Mouse (Mus musculus) embryonic facial prominence, embryonic 14.5 days (tissue): Measurements from ENCODE around the gene Snta1. TPM values are rescaled to one million over a fixed set of nuclear protein-coding genes. Genes with fewer than 3 reads are reported as not detected.
A peak's percentile ranks its signal among the peaks of the same experiment; 100 is the strongest.

Source experiments
- ATAC-seq: fragments of 200-750 bp; cut with Nextera tagmentation; 2 replicates; pipeline ENCODE4 v1.8.0; 2017; ENCODE audit warnings: low read depth, moderate number of reproducible peaks, moderate TSS enrichment
- DNase-seq: peaks from one replicate; pipeline ENCODE4 v3.0.0-alpha.2; 2015; ENCODE audit warnings: low spot score
- H3K27ac ChIP-seq: fragments of 300-500 bp; sonication (generic); replicated peaks from 2 replicates; pipeline ENCODE4 v1.5.1; 2014; ENCODE audit warnings: low read depth, mild to moderate bottlenecking, low read length, moderate library complexity
- H3K27me3 ChIP-seq: fragments of 300-500 bp; sonication (generic); replicated peaks from 2 replicates; pipeline ENCODE4 v1.6.1; 2014; ENCODE audit warnings: low read length; ENCODE audit not compliant: control insufficient read depth, insufficient read depth
- H3K36me3 ChIP-seq: fragments of 300-500 bp; sonication (generic); 2 replicates; pipeline ENCODE4 v1.6.1; 2014; ENCODE audit warnings: low read length, mixed read lengths; ENCODE audit not compliant: control insufficient read depth, insufficient read depth
- H3K4me1 ChIP-seq: fragments of 300-500 bp; sonication (generic); 2 replicates; pipeline ENCODE4 v1.6.1; 2014; ENCODE audit warnings: antibody characterized with exemption, low read length; ENCODE audit not compliant: control insufficient read depth, insufficient read depth
- H3K4me2 ChIP-seq: fragments of 300-500 bp; sonication (generic); 2 replicates; pipeline ENCODE4 v1.6.1; 2014; ENCODE audit warnings: low read depth, mild to moderate bottlenecking, low read length, moderate library complexity, mixed read lengths
- H3K4me3 ChIP-seq: fragments of 300-500 bp; sonication (generic); 2 replicates; pipeline ENCODE4 v1.5.1; 2014; ENCODE audit warnings: low read depth, mild to moderate bottlenecking, low read length
- H3K9ac ChIP-seq: fragments of 300-500 bp; sonication (generic); 2 replicates; pipeline ENCODE4 v1.6.1; 2014; ENCODE audit warnings: low read depth, mild to moderate bottlenecking, low read length, moderate library complexity, mixed read lengths
- H3K9me3 ChIP-seq: fragments of 300-500 bp; sonication (generic); 2 replicates; pipeline ENCODE4 v1.6.1; 2016; ENCODE audit warnings: low read length; ENCODE audit not compliant: control insufficient read depth
- WGBS: fragments of 180-500 bp; shearing (Covaris S2); extraction: QIAGEN DNeasy Blood & Tissue Kit; methylation state at CpG from one replicate; pipeline ENCODE4 v1.1.7; 2014; 5-methylcytosine and 5-hydroxymethylcytosine counted together
- polyA plus RNA-seq: library from polyadenylated mRNA; unstranded; fragments of >200 nt; fragmentation: Nextera tagmentation; extraction: Ambion mirVana; gene quantifications from 2 replicates; pipeline ENCODE4 v1.2.1, GENCODE M21; 2014

The Snta1 gene
- polyA plus RNA-seq, 1 experiment from 2014 or later = 10.4 TPM

- Histone ChIP-seq H3K4me2 (no peak overlapping the region), H3K4me3 (no peak overlapping the region), H3K27ac (no peak overlapping the region), H3K4me1 (no peaks in the 10 kb centered on the region), H3K36me3 (no peaks in the 10 kb centered on the region), H3K9me3 (no peaks in the 10 kb centered on the region), H3K9ac (no peak overlapping the region), H3K27me3 (no peaks in the 10 kb centered on the region)
- ATAC-seq (no peak; the same call in 1 of the 2 replicates), DNase-seq (no peak)
- WGBS = 83% methylated on average over 7 of the region's 7 CpGs
These were observed 10.1 kb upstream of the Snta1 start for GRCm38 (mm10) chr2:154418001-154418400.

GRCm38 (mm10) chr2:154417107-154417506 is 9.2 kb upstream of the Snta1 start:
- Histone ChIP-seq H3K36me3 (no peaks in the 10 kb centered on the region), H3K4me2 (no peak overlapping the region), H3K4me1 (no peaks in the 10 kb centered on the region), H3K27ac (no peak overlapping the region), H3K9ac (no peak overlapping the region), H3K9me3 (no peaks in the 10 kb centered on the region), H3K4me3 (no peak overlapping the region), H3K27me3 (no peaks in the 10 kb centered on the region)
- no peak for ATAC-seq
- 12% methylated on average over 3 of the region's 3 CpGs for WGBS
- DNase-seq = peak; percentile 77

GRCm38 (mm10) chr2:154412018-154412666 is 4.2 kb upstream of the Snta1 start:
- WGBS = 65% methylated on average over 7 of the region's 7 CpGs
- H3K9ac ChIP-seq = no peak overlapping the region
- no peaks in the 10 kb centered on the region for H3K36me3 ChIP-seq
- H3K4me1 ChIP-seq = 0 out of 2 replicates have a peak, but pooled peaks cover 4% of the 10 kb centered on the region
- no peaks in the 10 kb centered on the region for H3K9me3 ChIP-seq
- no peak overlapping the region for H3K4me3 ChIP-seq
- H3K27ac ChIP-seq = no peak overlapping the region
- DNase-seq (peak; percentile 69), ATAC-seq (0 out of 2 replicates have a peak, but pooled peaks have one; percentile 47)
- peaks cover 4% of the 10 kb centered on the region; the same call in 1 of the 2 replicates for H3K27me3 ChIP-seq
- H3K4me2 ChIP-seq = no peak overlapping the region

- H3K4me2 ChIP-seq = no peak overlapping the region
- no peaks in the 10 kb centered on the region for H3K36me3 ChIP-seq
- H3K4me1 ChIP-seq = 0 out of 2 replicates have a peak, but pooled peaks cover 4% of the 10 kb centered on the region
- H3K4me3 ChIP-seq = no peak overlapping the region
- H3K27ac ChIP-seq = no peak overlapping the region
- 35% methylated on average over 2 of the region's 2 CpGs for WGBS
- H3K27me3 ChIP-seq = peaks cover 6% of the 10 kb centered on the region; the same call in 1 of the 2 replicates
- DNase-seq (peak; percentile 68), ATAC-seq (no peak)
- no peak overlapping the region for H3K9ac ChIP-seq
- H3K9me3 ChIP-seq = no peaks in the 10 kb centered on the region
These were observed 2.5 kb upstream of the Snta1 start for GRCm38 (mm10) chr2:154410355-154410754.

GRCm38 (mm10) chr2:154407063-154407642 is 746 bp downstream of the Snta1 start:
- H3K4me3 ChIP-seq = peak overlapping the region; percentile 74
- WGBS = 33% methylated on average over 11 of the region's 11 CpGs
- peaks cover 6% of the 10 kb centered on the region; the same call in 1 of the 2 replicates for H3K27me3 ChIP-seq
- DNase-seq (no peak), ATAC-seq (no peak)
- no peaks in the 10 kb centered on the region for H3K9me3 ChIP-seq
- peaks cover 19% of the 10 kb centered on the region for H3K4me1 ChIP-seq
- H3K27ac ChIP-seq = no peak overlapping the region
- peak overlapping the region; percentile 76 for H3K9ac ChIP-seq
- H3K36me3 ChIP-seq = no peaks in the 10 kb centered on the region
- H3K4me2 ChIP-seq = peak overlapping the region; percentile 80

GRCm38 (mm10) chr2:154405447-154405994 is 2.4 kb downstream of the Snta1 start:
- H3K9me3 ChIP-seq = no peaks in the 10 kb centered on the region
- no peak for ATAC-seq
- H3K27ac ChIP-seq = no peak overlapping the region
- H3K4me2 ChIP-seq = no peak overlapping the region
- no peak for DNase-seq
- 55% methylated on average over 5 of the region's 5 CpGs for WGBS
- peaks cover 6% of the 10 kb centered on the region; the same call in 1 of the 2 replicates for H3K27me3 ChIP-seq
- H3K4me1 ChIP-seq = peaks cover 19% of the 10 kb centered on the region
- no peaks in the 10 kb centered on the region for H3K36me3 ChIP-seq
- H3K4me3 ChIP-seq = no peak overlapping the region
- no peak overlapping the region for H3K9ac ChIP-seq

- ATAC-seq (peak; percentile 85), DNase-seq (peak; percentile 91)
- Histone ChIP-seq H3K4me2 (no peak overlapping the region), H3K4me1 (peaks cover 15% of the 10 kb centered on the region), H3K27ac (0 out of 2 replicates have a peak overlapping the region, but pooled peaks have one; percentile 11), H3K9me3 (no peaks in the 10 kb centered on the region), H3K27me3 (peaks cover 6% of the 10 kb centered on the region; the same call in 1 of the 2 replicates), H3K36me3 (no peaks in the 10 kb centered on the region), H3K9ac (no peak overlapping the region), H3K4me3 (no peak overlapping the region)
- 9% methylated on average over 7 of the region's 7 CpGs for WGBS
These were observed 5.1 kb downstream of the Snta1 start for GRCm38 (mm10) chr2:154402811-154403210.

GRCm38 (mm10) chr2:154401976-154402375 is 5.9 kb downstream of the Snta1 start:
- WGBS = 58% methylated on average over 1 of the region's 1 CpGs
- ATAC-seq (no peak), DNase-seq (no peak)
- H3K4me3 ChIP-seq = no peak overlapping the region
- no peak overlapping the region for H3K27ac ChIP-seq
- H3K4me1 ChIP-seq = peaks cover 15% of the 10 kb centered on the region
- H3K36me3 ChIP-seq = no peaks in the 10 kb centered on the region
- H3K9ac ChIP-seq = no peak overlapping the region
- H3K9me3 ChIP-seq = no peaks in the 10 kb centered on the region
- no peak overlapping the region for H3K4me2 ChIP-seq
- peaks cover under 1% of the 10 kb centered on the region; the same call in 1 of the 2 replicates for H3K27me3 ChIP-seq
